Mouse (Mus musculus) heart, postnatal 0 days (tissue): ENCODE measurements at regions not wholly inside any gene's neighbourhood (a gene's known extent, or its start where the extent isn't known, plus 50 kb on each side); places are given as distances from the start of the nearest gene placed in this dataset.

Source experiments
- ATAC-seq: fragments of 200-750 bp; cut with Nextera tagmentation; 2 replicates; pipeline ENCODE4 v1.8.0; 2017; ENCODE audit warnings: low read depth, moderate number of reproducible peaks, moderate library complexity; ENCODE audit not compliant: insufficient read depth
- DNase-seq: peaks from one replicate; pipeline ENCODE4 v3.0.0-alpha.2; 2016; ENCODE audit warnings: low spot score
- H3K27ac ChIP-seq: fragments of 300-500 bp; sonication (generic); 2 replicates; pipeline ENCODE4 v1.5.1; 2014; ENCODE audit warnings: low read depth, mild to moderate bottlenecking
- H3K27me3 ChIP-seq: fragments of 300-500 bp; sonication (generic); 2 replicates; pipeline ENCODE4 v1.6.1; 2014; ENCODE audit warnings: low read length, mixed read lengths; ENCODE audit not compliant: control insufficient read depth, insufficient read depth
- H3K36me3 ChIP-seq: fragments of 300-500 bp; sonication (generic); replicated peaks from 2 replicates; pipeline ENCODE4 v1.6.1; 2014; ENCODE audit warnings: low read length, mixed read lengths; ENCODE audit not compliant: control insufficient read depth, insufficient read depth
- H3K4me1 ChIP-seq: fragments of 300-500 bp; sonication (generic); 2 replicates; pipeline ENCODE4 v1.6.1; 2014; ENCODE audit warnings: antibody characterized with exemption; ENCODE audit not compliant: control insufficient read depth, insufficient read depth
- H3K4me2 ChIP-seq: fragments of 300-500 bp; sonication (generic); 2 replicates; pipeline ENCODE4 v1.6.1; 2014; ENCODE audit warnings: low read depth, mild to moderate bottlenecking, low read length, moderate library complexity
- H3K4me3 ChIP-seq: fragments of 300-500 bp; sonication (generic); 2 replicates; pipeline ENCODE4 v1.5.1; 2014; ENCODE audit warnings: low read depth, low read length
- H3K9ac ChIP-seq: fragments of 300-500 bp; sonication (generic); replicated peaks from 2 replicates; pipeline ENCODE4 v1.6.1; 2014; ENCODE audit warnings: low read depth, low read length, mixed read lengths
- H3K9me3 ChIP-seq: fragments of 300-500 bp; sonication (generic); replicated peaks from 2 replicates; pipeline ENCODE4 v1.6.1; 2016; ENCODE audit warnings: low read length; ENCODE audit not compliant: control insufficient read depth
- CTCF ChIP-seq: IDR thresholded peaks from 2 replicates; pipeline ENCODE4 v1.5.1; 2016; ENCODE audit warnings: antibody characterized with exemption, control low read depth, low read depth
- EP300 ChIP-seq: IDR thresholded peaks from 2 replicates; pipeline ENCODE4 v1.6.1; 2016; ENCODE audit warnings: antibody characterized with exemption, low read depth
- WGBS: fragments of 180-500 bp; shearing (Covaris S2); extraction: QIAGEN DNeasy Blood & Tissue Kit; methylation state at CpG from one replicate; pipeline ENCODE4 v1.1.7; 2014; 5-methylcytosine and 5-hydroxymethylcytosine counted together

DNA sequence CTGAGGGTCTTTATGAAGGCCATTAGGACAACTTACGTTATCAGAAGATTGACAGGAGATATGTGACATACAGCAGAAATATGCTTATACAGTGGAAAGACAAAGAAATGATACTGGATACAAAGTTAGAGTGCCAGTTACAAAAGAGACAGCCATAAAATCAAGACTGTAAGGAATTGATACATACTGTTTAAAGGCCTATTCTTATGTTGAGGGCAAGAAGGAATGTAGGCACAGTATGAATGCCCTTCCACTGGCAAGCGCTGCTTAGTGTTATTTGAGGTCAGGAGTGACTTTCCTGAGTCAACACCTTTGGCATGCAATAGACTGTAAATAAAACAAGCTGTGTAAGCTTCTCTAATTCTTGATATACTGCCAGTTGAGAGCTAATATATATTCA is 421.5 kb downstream of the Frk start:
- no peak overlapping the region for H3K4me3 ChIP-seq
- H3K9ac ChIP-seq: no peak overlapping the region
- 0 out of 2 replicates have a peak, but pooled peaks cover 6% of the 10 kb centered on the region for H3K4me1 ChIP-seq
- H3K36me3 ChIP-seq: no peaks in the 10 kb centered on the region
- no peaks in the 10 kb centered on the region for H3K9me3 ChIP-seq
- no peak overlapping the region for H3K27ac ChIP-seq
- H3K4me2 ChIP-seq: no peak overlapping the region
- TF ChIP-seq EP300: no peak
- no peak for TF ChIP-seq CTCF
- H3K27me3 ChIP-seq: no peaks in the 10 kb centered on the region
- ATAC-seq (no peak), DNase-seq (no peak)
- WGBS: 58% methylated on average over 2 of the region's 2 CpGs

DNA sequence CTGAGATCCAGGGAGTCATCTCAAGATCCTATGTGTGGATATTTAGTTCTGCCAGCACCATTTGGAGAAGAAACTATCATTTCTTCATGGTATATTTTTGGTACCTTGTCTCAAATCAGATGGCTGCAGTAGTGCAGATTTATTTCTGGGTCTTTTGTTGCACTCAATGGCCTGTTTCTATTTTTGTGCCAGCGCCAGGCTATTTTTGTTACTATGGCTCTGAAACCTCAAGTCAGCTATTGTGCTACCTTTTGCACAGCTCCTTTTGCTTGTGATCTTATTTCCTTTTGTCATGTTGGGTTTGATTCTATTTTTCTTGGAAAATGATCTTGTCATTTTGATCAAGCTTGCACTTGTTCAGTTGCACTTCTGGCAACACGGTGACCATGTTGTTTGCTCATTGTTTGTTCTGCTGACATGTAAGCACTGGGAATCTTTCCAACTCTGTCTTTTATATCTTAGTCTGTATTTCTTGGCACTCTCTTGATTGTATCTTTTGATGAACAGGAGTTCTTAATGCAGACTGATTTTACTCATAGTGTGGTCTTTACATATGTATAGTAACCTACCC is 429.0 kb downstream of the Frk start:
- Histone ChIP-seq H3K36me3 (no peaks in the 10 kb centered on the region), H3K9me3 (no peaks in the 10 kb centered on the region), H3K4me2 (0 out of 2 replicates have a peak overlapping the region, but pooled peaks have one; percentile 18), H3K27me3 (no peaks in the 10 kb centered on the region), H3K9ac (no peak overlapping the region), H3K27ac (peak overlapping the region; percentile 43), H3K4me1 (peaks cover 5% of the 10 kb centered on the region; the same call in 1 of the 2 replicates), H3K4me3 (no peak overlapping the region)
- ATAC-seq (no peak), DNase-seq (no peak)
- TF ChIP-seq EP300 (no peak), CTCF (no peak)
- 32% methylated on average over 2 of the region's 2 CpGs for WGBS
